Mouse (Mus musculus) small intestine, adult 2 months (tissue): ENCODE data around the gene Tmod4.
A peak's percentile ranks its signal among the peaks of the same experiment; 100 is the strongest.

ENCODE experiments used
- CTCF ChIP-seq: fragments of 200-500 bp; IDR thresholded peaks from 2 replicates; pipeline ENCODE4 v1.5.1; 2012; ENCODE audit warnings: low read depth, mild to moderate bottlenecking, control low read depth, inconsistent platforms, low read length, moderate library complexity, mixed read lengths; ENCODE audit not compliant: insufficient replicate concordance, insufficient read length; ENCODE audit errors: extremely low read depth
- POLR2A ChIP-seq: fragments of 200-500 bp; IDR thresholded peaks from 2 replicates; pipeline ENCODE4 v1.6.1; 2012; ENCODE audit warnings: low read depth, mild to moderate bottlenecking, control low read depth, inconsistent platforms, low read length, moderate library complexity

DNA sequence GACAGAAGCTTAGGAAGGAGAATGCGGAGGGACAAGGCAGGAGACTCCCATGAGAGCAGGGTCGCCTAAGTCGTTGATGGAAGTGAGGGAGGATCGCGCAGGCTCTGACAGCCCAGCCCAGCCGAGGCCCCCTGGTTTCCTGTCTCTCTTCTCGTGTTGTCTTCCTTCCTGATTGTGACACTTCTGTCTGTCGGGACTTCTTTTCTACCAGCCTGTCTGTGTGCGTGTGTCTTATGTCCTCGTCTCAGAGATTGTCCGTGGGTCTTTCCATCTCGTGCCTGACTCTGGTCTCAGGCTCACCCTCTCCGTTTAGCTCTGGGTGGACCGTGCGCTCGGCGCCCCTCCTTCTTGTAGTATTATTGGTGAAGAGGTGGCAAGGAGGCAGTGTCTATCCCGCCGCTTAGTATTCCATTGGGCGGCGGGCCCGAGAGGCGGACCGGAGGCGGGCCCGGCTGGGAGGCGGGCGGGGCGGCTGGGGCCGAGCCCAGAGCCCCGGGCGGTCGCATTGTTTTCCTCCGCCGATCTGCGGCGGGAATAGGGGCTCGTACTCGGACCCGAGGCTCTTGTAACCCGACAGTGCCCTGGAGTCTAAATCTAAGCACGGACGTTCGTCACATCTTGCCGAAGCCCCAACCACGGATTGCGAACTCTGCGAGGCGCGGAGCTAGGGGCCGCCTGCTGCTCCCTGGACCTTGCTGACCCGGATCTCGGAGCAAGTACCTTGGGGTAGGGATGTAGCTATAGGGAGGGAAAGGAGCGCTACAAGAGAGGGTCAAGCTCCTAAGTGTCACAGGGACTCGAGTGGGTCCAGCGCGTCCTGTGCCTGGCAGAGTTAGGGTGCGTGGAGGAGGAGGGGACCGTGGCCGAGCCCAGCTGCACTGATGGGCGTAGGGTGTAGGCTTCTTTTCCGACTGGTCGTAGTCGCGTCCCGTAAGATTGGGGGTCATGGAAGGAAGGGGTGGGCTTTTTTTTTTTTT is 36.0 kb downstream of the Tmod4 start, which contains the start of gene Sema6c:
- TF ChIP-seq CTCF: no peak
- TF ChIP-seq POLR2A: peak; percentile 52; the same call in 1 of the 2 replicates
